Mouse (Mus musculus) lung, postnatal 0 days (tissue): ENCODE results near the gene Ccdc177. TPM values are rescaled to one million over a fixed set of nuclear protein-coding genes. Genes with fewer than 3 reads are reported as not detected.

Experiments used
- ATAC-seq: fragments of 200-750 bp; cut with Nextera tagmentation; 2 replicates; pipeline ENCODE4 v1.8.0; 2017; ENCODE audit warnings: moderate library complexity
- DNase-seq: peaks from one replicate; pipeline ENCODE4 v3.0.0-alpha.2; 2016; ENCODE audit warnings: low spot score
- H3K27ac ChIP-seq: fragments of 300-500 bp; sonication (generic); 2 replicates; pipeline ENCODE4 v1.5.1; 2014; ENCODE audit warnings: antibody characterized with exemption, mild to moderate bottlenecking, low read length, mixed read lengths
- H3K27me3 ChIP-seq: fragments of 300-500 bp; sonication (generic); replicated peaks from 2 replicates; pipeline ENCODE4 v1.6.1; 2014; ENCODE audit warnings: low read length, mixed read lengths; ENCODE audit not compliant: insufficient read depth
- H3K36me3 ChIP-seq: fragments of 300-500 bp; sonication (generic); 2 replicates; pipeline ENCODE4 v1.6.1; 2014; ENCODE audit warnings: low read length, mixed read lengths; ENCODE audit not compliant: insufficient read depth
- H3K4me1 ChIP-seq: fragments of 300-500 bp; sonication (generic); 2 replicates; pipeline ENCODE4 v1.6.1; 2014; ENCODE audit warnings: antibody characterized with exemption, low read depth, low read length, mixed read lengths; ENCODE audit not compliant: insufficient read depth
- H3K4me2 ChIP-seq: fragments of 300-500 bp; sonication (generic); replicated peaks from 2 replicates; pipeline ENCODE4 v1.6.1; 2014; ENCODE audit warnings: low read depth, mild to moderate bottlenecking, low read length, moderate library complexity, mixed read lengths
- H3K4me3 ChIP-seq: fragments of 300-500 bp; sonication (generic); 2 replicates; pipeline ENCODE4 v1.5.1; 2014; ENCODE audit warnings: low read depth, low read length
- H3K9ac ChIP-seq: fragments of 300-500 bp; sonication (generic); replicated peaks from 2 replicates; pipeline ENCODE4 v1.6.1; 2014; ENCODE audit warnings: low read depth, mild to moderate bottlenecking
- H3K9me3 ChIP-seq: fragments of 300-500 bp; sonication (generic); 2 replicates; pipeline ENCODE4 v1.6.1; 2016; ENCODE audit warnings: low read length, mixed read lengths
- CTCF ChIP-seq: IDR thresholded peaks from 2 replicates; pipeline ENCODE4 v1.5.1; 2016; ENCODE audit warnings: antibody characterized with exemption, mild to moderate bottlenecking
- EP300 ChIP-seq: IDR thresholded peaks from 2 replicates; pipeline ENCODE4 v1.6.1; 2016; ENCODE audit warnings: antibody characterized with exemption, mild to moderate bottlenecking, control low read depth
- WGBS: fragments of 180-500 bp; shearing (Covaris S2); extraction: QIAGEN DNeasy Blood & Tissue Kit; methylation state at CpG from one replicate; pipeline ENCODE4 v1.1.7; 2014; 5-methylcytosine and 5-hydroxymethylcytosine counted together
- polyA plus RNA-seq: library from polyadenylated mRNA; unstranded; fragments of >200 nt; fragmentation: Nextera tagmentation; extraction: Ambion mirVana; gene quantifications from 2 replicates; pipeline ENCODE4 v1.2.1, GENCODE M21; 2015

Ccdc177 gene
- polyA plus RNA-seq, 1 experiment from 2014 or later, result 0.02 TPM

DNA sequence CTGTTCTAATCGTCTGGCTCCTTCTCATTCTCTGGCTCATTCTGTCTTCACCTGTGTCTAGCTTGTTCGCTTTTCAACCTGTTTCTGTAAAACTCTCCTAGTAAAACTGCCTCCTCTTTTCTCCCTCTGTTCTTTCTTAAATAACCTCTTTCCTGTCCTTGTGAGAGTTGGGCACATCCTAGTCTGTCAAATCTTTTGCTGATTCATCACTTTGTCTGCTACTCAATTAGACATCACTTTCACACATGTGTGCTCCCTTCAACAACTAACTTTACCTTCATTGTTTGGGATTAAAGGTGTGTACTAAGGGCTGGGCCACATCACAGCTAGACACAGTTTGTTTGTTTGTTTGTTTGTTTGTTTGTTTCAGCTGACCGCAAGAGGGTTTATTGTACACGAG, 19.3 kb upstream of the Ccdc177 start:
- Histone ChIP-seq H3K9me3 (no peaks in the 10 kb centered on the region), H3K27ac (no peak overlapping the region), H3K4me3 (no peak overlapping the region), H3K36me3 (no peaks in the 10 kb centered on the region), H3K27me3 (no peaks in the 10 kb centered on the region), H3K4me1 (no peaks in the 10 kb centered on the region; the same call in 1 of the 2 replicates), H3K9ac (no peak overlapping the region), H3K4me2 (no peak overlapping the region)
- DNase-seq, result no peak
- TF ChIP-seq EP300, result no peak
- no peak for TF ChIP-seq CTCF
- WGBS, result 88% methylated on average over 4 of the region's 4 CpGs
- ATAC-seq, result no peak

DNA sequence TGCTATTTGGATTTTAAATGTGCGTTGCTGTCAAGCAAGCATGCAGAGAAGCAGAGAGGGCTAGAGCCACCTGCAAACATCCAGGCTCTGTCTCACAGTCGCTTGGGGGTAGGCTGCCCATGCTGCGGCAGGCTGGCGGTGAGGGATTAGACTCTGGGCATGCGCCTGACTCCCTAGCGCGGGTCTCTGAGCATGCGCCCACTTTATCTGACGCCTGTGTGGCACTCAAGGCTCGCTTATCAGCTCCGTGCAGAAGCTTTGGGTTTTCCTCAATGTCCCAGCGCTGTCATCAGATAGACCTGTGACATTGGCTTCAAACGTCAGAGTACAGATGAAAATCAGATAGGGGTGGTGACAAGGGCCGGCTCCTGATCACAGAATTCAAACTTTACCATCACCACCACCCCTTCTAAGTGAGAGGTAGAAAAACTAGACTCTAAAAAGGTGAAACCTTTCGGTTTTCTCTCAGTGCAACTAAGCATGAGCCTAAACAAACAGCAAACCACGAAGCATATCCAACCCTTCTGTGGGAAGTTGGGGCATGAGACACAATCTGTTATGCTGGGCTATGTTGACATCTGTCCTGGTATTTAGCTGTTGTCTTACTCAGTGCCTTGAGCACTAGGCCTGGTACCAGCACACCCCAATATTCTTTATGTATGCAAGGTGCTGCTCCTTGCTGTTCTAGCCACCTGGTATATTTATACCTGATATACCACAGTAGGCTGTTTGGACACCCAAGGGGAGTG, 17.9 kb upstream of the Ccdc177 start:
- DNase-seq (no peak), ATAC-seq (peak; percentile 32)
- H3K9ac ChIP-seq, result no peak overlapping the region
- H3K27me3 ChIP-seq, result no peaks in the 10 kb centered on the region
- no peak overlapping the region for H3K4me2 ChIP-seq
- WGBS, result 66% methylated on average over 16 of the region's 16 CpGs
- no peak overlapping the region for H3K27ac ChIP-seq
- H3K36me3 ChIP-seq, result no peaks in the 10 kb centered on the region
- TF ChIP-seq EP300 (no peak), CTCF (no peak)
- H3K4me1 ChIP-seq, result no peaks in the 10 kb centered on the region; the same call in 1 of the 2 replicates
- no peaks in the 10 kb centered on the region for H3K9me3 ChIP-seq
- no peak overlapping the region for H3K4me3 ChIP-seq

DNA sequence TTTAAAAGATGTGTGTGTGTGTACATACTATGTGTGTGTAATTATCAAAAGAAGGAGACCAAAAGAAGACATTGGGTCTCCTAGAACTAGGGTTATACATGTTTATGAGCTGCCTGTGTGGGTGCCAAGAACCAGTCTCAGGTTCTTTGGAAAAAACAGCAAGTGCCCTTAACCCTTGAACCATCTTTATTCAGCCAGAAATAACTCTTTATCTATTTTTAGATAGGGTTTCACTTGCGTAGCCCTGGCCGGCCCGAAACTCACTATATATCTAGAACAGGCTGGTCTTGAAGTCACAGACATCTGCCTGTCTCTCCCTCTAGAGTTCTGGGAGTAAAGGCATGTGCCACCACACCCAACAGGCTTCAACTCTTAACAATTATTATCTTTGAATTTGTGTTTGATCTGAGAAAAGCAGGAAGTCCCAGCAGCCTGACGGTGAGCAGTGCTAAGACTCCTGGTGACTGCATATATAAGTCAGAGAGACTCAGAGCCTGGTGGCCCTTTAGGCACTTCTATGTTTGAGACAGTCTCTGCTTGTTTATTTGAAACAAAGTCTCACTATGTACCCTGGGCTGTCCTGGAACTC, 15.7 kb upstream of the Ccdc177 start:
- Histone ChIP-seq H3K9me3 (no peaks in the 10 kb centered on the region), H3K9ac (no peak overlapping the region), H3K4me2 (no peak overlapping the region), H3K36me3 (no peaks in the 10 kb centered on the region), H3K4me1 (no peaks in the 10 kb centered on the region; the same call in 1 of the 2 replicates), H3K27ac (no peak overlapping the region), H3K4me3 (no peak overlapping the region), H3K27me3 (no peaks in the 10 kb centered on the region)
- WGBS, result 49% methylated on average over 4 of the region's 4 CpGs
- DNase-seq, result no peak
- no peak for ATAC-seq
- no peak for TF ChIP-seq EP300
- TF ChIP-seq CTCF, result no peak

DNA sequence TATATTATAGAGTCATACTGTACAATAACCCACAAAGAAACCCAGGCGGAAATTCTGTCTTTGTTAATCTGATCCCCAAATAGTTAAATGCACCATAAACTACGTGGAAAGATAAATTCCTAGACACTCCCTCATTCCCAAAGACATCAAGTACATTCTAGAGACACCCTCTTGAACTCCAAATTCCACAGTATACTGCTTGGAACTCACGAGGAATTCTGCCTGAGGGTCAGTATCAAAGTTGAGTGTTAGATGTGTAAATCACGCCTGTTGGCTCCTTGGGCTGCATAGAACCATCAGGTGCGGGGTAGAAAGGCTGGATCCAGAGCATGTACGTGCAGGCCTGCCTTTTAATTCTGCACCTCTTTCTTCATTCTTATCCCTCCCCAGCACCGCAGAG, 14.3 kb upstream of the Ccdc177 start:
- DNase-seq (peak; percentile 50), ATAC-seq (peak; percentile 84)
- H3K27ac ChIP-seq, result peak overlapping the region; percentile 59

DNA sequence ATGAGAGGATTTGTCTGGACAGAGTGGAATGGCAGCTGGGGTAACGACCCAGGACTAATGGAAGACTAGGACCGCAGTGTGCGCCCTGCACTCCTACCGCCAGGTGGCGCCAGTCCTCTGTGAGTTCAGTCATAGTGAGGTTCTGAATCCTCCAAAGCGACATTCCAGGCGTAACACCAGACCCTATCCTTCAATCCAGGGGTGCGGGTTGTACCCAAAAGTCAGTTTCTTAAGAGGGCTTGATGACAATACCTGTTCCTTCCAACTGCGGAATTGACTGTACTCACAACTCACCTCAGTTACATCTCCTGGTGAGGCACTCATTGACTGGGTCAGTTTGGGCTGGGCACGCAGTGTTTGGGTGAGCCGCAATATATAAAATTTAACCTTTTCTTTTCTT, 9.2 kb upstream of the Ccdc177 start:
- Histone ChIP-seq H3K4me2 (peak overlapping the region; percentile 35), H3K4me3 (no peak overlapping the region), H3K27ac (no peak overlapping the region), H3K4me1 (no peaks in the 10 kb centered on the region), H3K36me3 (no peaks in the 10 kb centered on the region), H3K9me3 (no peaks in the 10 kb centered on the region), H3K27me3 (no peaks in the 10 kb centered on the region), H3K9ac (no peak overlapping the region)
- DNase-seq, result peak; percentile 91
- TF ChIP-seq CTCF (peak; percentile 99), EP300 (no peak)
- peak; percentile 89 for ATAC-seq
- 17% methylated on average over 11 of the region's 11 CpGs for WGBS

More for the DNA sequence above, 14.3 kb upstream of the Ccdc177 start:
- Histone ChIP-seq H3K27me3 (no peaks in the 10 kb centered on the region), H3K36me3 (no peaks in the 10 kb centered on the region), H3K9ac (no peak overlapping the region), H3K4me1 (no peaks in the 10 kb centered on the region; the same call in 1 of the 2 replicates), H3K4me2 (no peak overlapping the region), H3K9me3 (no peaks in the 10 kb centered on the region), H3K4me3 (no peak overlapping the region)
- 50% methylated on average over 7 of the region's 7 CpGs for WGBS
- TF ChIP-seq CTCF (no peak), EP300 (peak; percentile 95)

DNA sequence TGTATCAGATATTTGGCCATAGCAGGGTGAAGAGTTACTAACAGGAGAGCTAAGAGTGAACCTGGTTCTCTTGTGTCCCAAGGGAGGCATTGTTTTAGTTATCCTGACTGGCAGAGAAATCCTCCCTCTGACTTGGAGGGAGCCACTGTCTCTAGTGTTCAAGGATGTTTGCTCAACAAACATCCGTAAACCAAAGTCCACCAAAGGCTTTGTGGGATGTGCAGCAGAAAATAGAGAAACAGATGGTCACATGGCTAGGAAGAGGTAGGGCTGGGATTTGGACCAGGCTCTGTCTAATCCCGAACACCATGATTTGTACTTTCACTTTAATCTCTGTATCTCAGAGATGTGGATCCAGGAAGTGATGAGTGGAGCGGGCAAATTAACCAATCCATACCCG, 3.6 kb upstream of the Ccdc177 start:
- DNase-seq (no peak), ATAC-seq (no peak)
- H3K9ac ChIP-seq, result no peak overlapping the region
- H3K27ac ChIP-seq, result no peak overlapping the region
- H3K4me2 ChIP-seq, result no peak overlapping the region
- 46% methylated on average over 4 of the region's 4 CpGs for WGBS
- H3K36me3 ChIP-seq, result no peaks in the 10 kb centered on the region
- H3K9me3 ChIP-seq, result no peaks in the 10 kb centered on the region
- H3K4me3 ChIP-seq, result no peak overlapping the region
- H3K4me1 ChIP-seq, result 0 out of 2 replicates have a peak, but pooled peaks cover under 1% of the 10 kb centered on the region
- peaks cover 25% of the 10 kb centered on the region for H3K27me3 ChIP-seq
- no peak for TF ChIP-seq EP300
- TF ChIP-seq CTCF, result no peak
